Mouse (Mus musculus): ENCODE measurements around the gene 2700049A03Rik.
"Not testable (repeated sequence)": the region's sequence is repeated elsewhere in the genome, so short reads cannot be mapped to it uniquely, and the experiment has no call there.

2700049A03Rik gene

GRCm38 (mm10) chr12:71136130-71136973 is at the start of gene 2700049A03Rik, which contains the start of gene Timm9:
2700049A03Rik (plus strand) TSS chr12:71136848.
Timm9 (minus strand) TSS chr12:71136684.
- DNase-seq: peak; percentile 86

- DNase-seq: not testable (repeated sequence)
Observed at GRCm38 (mm10) chr12:71104275-71104674, 32.4 kb upstream of the 2700049A03Rik start.

GRCm38 (mm10) chr12:71107216-71107771 is 29.4 kb upstream of the 2700049A03Rik start:
- no peak for DNase-seq

GRCm38 (mm10) chr12:71111331-71111730 is 25.3 kb upstream of the 2700049A03Rik start, which contains the start of gene Tomm20l:
Tomm20l (plus strand) TSS chr12:71111428.
- peak; percentile 79 for DNase-seq

- DNase-seq: no peak
Observed at GRCm38 (mm10) chr12:71113074-71113473, 23.6 kb upstream of the 2700049A03Rik start.

- peak; percentile 69 for DNase-seq
Observed at GRCm38 (mm10) chr12:71113675-71114288, 22.9 kb upstream of the 2700049A03Rik start.

- DNase-seq: no peak
Observed at GRCm38 (mm10) chr12:71116411-71116810, 20.2 kb upstream of the 2700049A03Rik start.

- DNase-seq: no peak
Observed at GRCm38 (mm10) chr12:71122731-71123130, 13.9 kb upstream of the 2700049A03Rik start.

- no peak for DNase-seq
Observed at GRCm38 (mm10) chr12:71123286-71123685, 13.4 kb upstream of the 2700049A03Rik start.

- DNase-seq: peak; percentile 15
Observed at GRCm38 (mm10) chr12:71135581-71135980, 1.1 kb upstream of the 2700049A03Rik start.

GRCm38 (mm10) chr12:71136974-71137491 is 385 bp downstream of the 2700049A03Rik start:
- peak; percentile 89 for DNase-seq

- DNase-seq: no peak
Observed at GRCm38 (mm10) chr12:71137686-71138085, 1.0 kb downstream of the 2700049A03Rik start.

GRCm38 (mm10) chr12:71139258-71139828 is 2.7 kb downstream of the 2700049A03Rik start:
- DNase-seq: peak; percentile 8

GRCm38 (mm10) chr12:71141189-71141588 is 4.5 kb downstream of the 2700049A03Rik start:
- DNase-seq: no peak

GRCm38 (mm10) chr12:71147641-71148040 is 11.0 kb downstream of the 2700049A03Rik start:
- DNase-seq: peak; percentile 55

- DNase-seq: no peak
Observed at GRCm38 (mm10) chr12:71148801-71149200, 12.2 kb downstream of the 2700049A03Rik start.

- DNase-seq: no peak
Observed at GRCm38 (mm10) chr12:71149456-71149855, 12.8 kb downstream of the 2700049A03Rik start.

GRCm38 (mm10) chr12:71150167-71150566 is 13.5 kb downstream of the 2700049A03Rik start:
- no peak for DNase-seq

GRCm38 (mm10) chr12:71154979-71155378 is 18.3 kb downstream of the 2700049A03Rik start:
- DNase-seq: no peak

- DNase-seq: no peak
Observed at GRCm38 (mm10) chr12:71157974-71158373, 21.3 kb downstream of the 2700049A03Rik start.

GRCm38 (mm10) chr12:71164410-71164809 is 27.8 kb downstream of the 2700049A03Rik start:
- no peak for DNase-seq

- no peak for DNase-seq
Observed at GRCm38 (mm10) chr12:71169911-71170310, 33.3 kb downstream of the 2700049A03Rik start.

- no peak for DNase-seq
Observed at GRCm38 (mm10) chr12:71183736-71184135, 47.1 kb downstream of the 2700049A03Rik start.

Data from kidney, postnatal 14 days (tissue).